Comparison of ENCODE assay signal across 9 mouse cellular contexts in the genomic region with DNA sequence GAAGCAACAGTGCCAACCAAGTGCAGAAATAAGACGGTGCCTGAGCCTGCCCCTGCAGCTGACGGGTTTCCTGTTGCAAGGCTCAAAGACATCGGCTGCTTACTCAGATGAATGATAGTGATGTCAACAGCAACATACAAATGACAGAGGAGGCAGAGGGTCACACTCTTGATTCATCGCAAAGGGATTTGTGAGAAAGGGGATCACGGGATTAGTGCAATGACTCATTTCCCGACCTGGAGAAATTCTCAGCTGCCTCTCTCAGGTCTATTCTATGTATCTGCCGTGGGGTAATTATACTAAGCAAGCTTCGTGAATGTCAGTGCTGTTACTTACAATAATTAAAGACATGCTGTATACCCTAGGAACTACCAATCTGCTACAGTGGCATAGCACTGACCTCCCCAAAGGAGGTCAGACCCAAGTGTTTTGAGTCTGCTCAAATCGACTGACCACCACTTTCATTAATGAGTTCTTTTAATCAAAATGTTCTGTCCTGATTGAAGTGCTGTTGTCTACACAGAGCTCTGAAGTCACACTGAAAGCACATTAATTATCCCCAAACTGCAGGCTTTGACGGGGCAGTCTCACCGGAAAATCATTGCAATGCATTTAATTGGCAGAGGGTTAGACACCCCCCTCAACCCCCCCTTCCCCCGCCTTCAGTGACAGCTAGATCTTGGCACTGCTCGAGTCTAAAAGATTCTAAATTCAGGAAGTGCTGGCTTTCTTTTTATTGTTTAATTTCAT.
DNase-seq lines count a peak whose midpoint lies in the region; ATAC-seq and TF ChIP-seq lines count a peak whose summit lies in the region.
"Had no signal": no experiment of that assay in that cellular context is flagged by ENCODE, and none has a peak within 500 bp of the region (broad histone marks: within the 10 kb centered on the region; RNA-seq: fewer than 3 reads in every experiment).

No protein-coding gene starts in this region.

- H3K4me1 ChIP-seq in midbrain, embryonic 11.5 days (ENCODE audit: control insufficient read depth, insufficient read depth, low read length), result peaks cover 4% of the 10 kb centered on the region
- H3K4me1 ChIP-seq in midbrain, embryonic 10.5 days, result peaks cover 10% of the 10 kb centered on the region
- no peaks in the 10 kb centered on the region for H3K4me1 ChIP-seq in neural tube, embryonic 15.5 days
- H3K4me1 ChIP-seq in intestine, postnatal 0 days (replicated peaks; ENCODE audit: control insufficient read depth, insufficient read depth, low read length), result no peaks in the 10 kb centered on the region

- ATAC-seq in midbrain, embryonic 11.5 days (ENCODE audit: low FRiP score), result peak; percentile 78
- ATAC-seq in neural tube, embryonic 15.5 days (ENCODE audit: low FRiP score), result peak; percentile 51; the same call in 1 of the 2 replicates
- ATAC-seq in intestine, postnatal 0 days, result no peak

- no peak overlapping the region for H3K27ac ChIP-seq in midbrain, embryonic 11.5 days (ENCODE audit: low read depth, low read length)
- no peak overlapping the region for H3K27ac ChIP-seq in midbrain, embryonic 10.5 days (replicated peaks)
- H3K27ac ChIP-seq in neural tube, embryonic 15.5 days (replicated peaks), result 0 out of 2 replicates have a peak overlapping the region, but pooled peaks have one; percentile 7
- no peak overlapping the region for H3K27ac ChIP-seq in intestine, postnatal 0 days (ENCODE audit: low read depth, low read length)

- H3K36me3 ChIP-seq in midbrain, embryonic 11.5 days (ENCODE audit: control insufficient read depth, insufficient read depth, low read length), result no peaks in the 10 kb centered on the region
- H3K36me3 ChIP-seq in midbrain, embryonic 10.5 days, result no peaks in the 10 kb centered on the region
- H3K36me3 ChIP-seq in neural tube, embryonic 15.5 days, result no peaks in the 10 kb centered on the region
- no peaks in the 10 kb centered on the region for H3K36me3 ChIP-seq in intestine, postnatal 0 days (ENCODE audit: control insufficient read depth, insufficient read depth)

- no peak for TF ChIP-seq CTCF in intestine, postnatal 0 days (IDR thresholded peaks at IDR 0.05; ENCODE audit: low read depth)

- WGBS in midbrain, embryonic 11.5 days, result 32% methylated on average over 13 of the region's 13 CpGs
- 53% methylated on average over 13 of the region's 13 CpGs for WGBS in midbrain, embryonic 10.5 days
- 22% methylated on average over 13 of the region's 13 CpGs for WGBS in neural tube, embryonic 15.5 days
- 52% methylated on average over 13 of the region's 13 CpGs for WGBS in intestine, postnatal 0 days

- H3K27me3 ChIP-seq in midbrain, embryonic 11.5 days (ENCODE audit: control insufficient read depth, insufficient read depth, low read length), result no peaks in the 10 kb centered on the region
- no peaks in the 10 kb centered on the region for H3K27me3 ChIP-seq in midbrain, embryonic 10.5 days (ENCODE audit: low read depth, poor library complexity, severe bottlenecking)
- no peaks in the 10 kb centered on the region for H3K27me3 ChIP-seq in neural tube, embryonic 15.5 days (replicated peaks)
- H3K27me3 ChIP-seq in intestine, postnatal 0 days (replicated peaks; ENCODE audit: control insufficient read depth, insufficient read depth, low read length), result no peaks in the 10 kb centered on the region

- H3K4me3 ChIP-seq in midbrain, embryonic 11.5 days (ENCODE audit: low read depth, low read length), result no peak overlapping the region
- H3K4me3 ChIP-seq in midbrain, embryonic 10.5 days, result no peak overlapping the region
- H3K4me3 ChIP-seq in neural tube, embryonic 15.5 days (replicated peaks), result no peak overlapping the region
- H3K4me3 ChIP-seq in intestine, postnatal 0 days (ENCODE audit: low read depth, low read length), result no peak overlapping the region
- H3K4me3 ChIP-seq: erythroblast, embryonic 14.5 days had no signal

- DNase-seq in midbrain, embryonic 11.5 days (ENCODE audit: low spot score, missing footprints), result peak; percentile 85
- no peak for DNase-seq in midbrain, embryonic 10.5 days (ENCODE audit: low spot score)
- DNase-seq in embryo, embryonic 11 days, result peak; percentile 43
- DNase-seq in induced T-regulatory cell, adult 2 months (ENCODE audit: low read depth), result peak; percentile 29
- no peak for DNase-seq in cerebellum, adult 9-10 months
- DNase-seq in right cerebral cortex, postnatal 36 days (ENCODE audit: low spot score in 2 of 2), result no peak

- no peak overlapping the region for H3K9ac ChIP-seq in midbrain, embryonic 11.5 days (ENCODE audit: low read length)
- no peak overlapping the region for H3K9ac ChIP-seq in neural tube, embryonic 15.5 days (replicated peaks)
- no peak overlapping the region for H3K9ac ChIP-seq in intestine, postnatal 0 days (ENCODE audit: low read depth, low read length)

- H3K9me3 ChIP-seq in midbrain, embryonic 11.5 days (ENCODE audit: control insufficient read depth, low read length), result no peaks in the 10 kb centered on the region
- no peaks in the 10 kb centered on the region for H3K9me3 ChIP-seq in midbrain, embryonic 10.5 days (replicated peaks)
- H3K9me3 ChIP-seq in neural tube, embryonic 15.5 days (replicated peaks), result no peaks in the 10 kb centered on the region
- H3K9me3 ChIP-seq in intestine, postnatal 0 days (ENCODE audit: control insufficient read depth), result no peaks in the 10 kb centered on the region

- no peak overlapping the region for H3K4me2 ChIP-seq in midbrain, embryonic 11.5 days
- H3K4me2 ChIP-seq in neural tube, embryonic 15.5 days, result 0 out of 2 replicates have a peak overlapping the region, but pooled peaks have one; percentile 11
- no peak overlapping the region; the same call in 1 of the 2 replicates for H3K4me2 ChIP-seq in intestine, postnatal 0 days (replicated peaks; ENCODE audit: low read depth)

Comparison
In these comparisons a context has a peak if more than half of its experiments do, and no peak if none do; other contexts are left out.
1. DNase-seq: peak in midbrain, embryonic 11.5 days (single experiment), embryo, embryonic 11 days (single experiment) and induced T-regulatory cell, adult 2 months (single experiment); none in midbrain, embryonic 10.5 days (single experiment), cerebellum, adult 9-10 months (single experiment) and right cerebral cortex, postnatal 36 days (0 of 2).